Mouse (Mus musculus) heart, embryonic 10.5 days (tissue): ENCODE measurements around the gene Fam189b. TPM values are rescaled to one million over a fixed set of nuclear protein-coding genes. Genes with fewer than 3 reads are reported as not detected.
A peak's percentile ranks its signal among the peaks of the same experiment; 100 is the strongest.

Experiments used
- microRNA counts: library from miRNA; unstranded; fragments of <30 nt; microRNA quantifications from one replicate; lab custom pipeline; 2017
- microRNA-seq: library from miRNA; unstranded; fragments of <30 nt; microRNA quantifications from one replicate; pipeline ENCODE4, GENCODE M21; 2017
- polyA plus RNA-seq: library from polyadenylated mRNA; unstranded; fragments of >200 nt; fragmentation: Nextera tagmentation; extraction: Ambion mirVana; gene quantifications from 2 replicates; pipeline ENCODE4 v1.2.1, GENCODE M21; 2016

Fam189b gene
- polyA plus RNA-seq, 1 experiment from 2014 or later: 21.0 TPM

MicroRNAs within 50 kb of the gene (microRNA counts, 519-probe panel; counts per million panel counts)
- microRNA mmu-miR-92b (lab: Ali Mortazavi, UCI): not detected

Small RNA genes within 50 kb of the gene (microRNA-seq; reads per million reads assigned to microRNA genes)
- gene Mir92b: 234 reads per million, percentile 61 among the genes with 10 or more reads in this experiment

Other genes starting within 250 kb of the Fam189b start
- gene Ash1l, start 232.5 kb upstream of the Fam189b start, polyA plus RNA-seq: 14.1 and 14.5 TPM in 2 replicates
- 148 and 158 TPM in 2 replicates for gene Dap3, start 232.0 kb upstream of the Fam189b start, polyA plus RNA-seq
- 10.1 and 11.6 TPM in 2 replicates for gene Rusc1, start 89.8 kb upstream of the Fam189b start, polyA plus RNA-seq
- not detected in 2 replicates for gene Gm43738, start 82.0 kb upstream of the Fam189b start, polyA plus RNA-seq
- 220 and 253 TPM in 2 replicates for gene Fdps, start 81.2 kb upstream of the Fam189b start, polyA plus RNA-seq
- gene Pklr, start 47.0 kb upstream of the Fam189b start, polyA plus RNA-seq: 12.4 and 14.7 TPM in 2 replicates
- gene Hcn3, start 22.9 kb upstream of the Fam189b start, polyA plus RNA-seq: 0.77 and 0.85 TPM in 2 replicates
- 18.4 and 32.2 TPM in 2 replicates for gene Clk2, start 18.3 kb upstream of the Fam189b start, polyA plus RNA-seq
- gene Scamp3, start 5.7 kb upstream of the Fam189b start, polyA plus RNA-seq: 104 and 115 TPM in 2 replicates
- 44.2 and 44.6 TPM in 2 replicates for gene Gba, start 19.8 kb downstream of the Fam189b start, polyA plus RNA-seq
- gene Thbs3, start 32.0 kb downstream of the Fam189b start, polyA plus RNA-seq: 18.1 and 20.0 TPM in 2 replicates
- gene Mtx1, start 43.9 kb downstream of the Fam189b start, polyA plus RNA-seq: 179 and 204 TPM in 2 replicates
- gene Muc1, start 45.9 kb downstream of the Fam189b start, polyA plus RNA-seq: 0.11 and 0.16 TPM in 2 replicates
- gene Krtcap2, start 62.8 kb downstream of the Fam189b start, polyA plus RNA-seq: 244 and 260 TPM in 2 replicates
- gene Trim46, start 63.2 kb downstream of the Fam189b start, polyA plus RNA-seq: 0.79 and 1.9 TPM in 2 replicates
- 76.7 and 86.0 TPM in 2 replicates for gene Dpm3, start 76.2 kb downstream of the Fam189b start, polyA plus RNA-seq
- gene Slc50a1, start 87.4 kb downstream of the Fam189b start, polyA plus RNA-seq: 39.9 and 42.4 TPM in 2 replicates
- 32.0 and 37.7 TPM in 2 replicates for gene Efna1, start 98.0 kb downstream of the Fam189b start, polyA plus RNA-seq
- 0.71 and 2.5 TPM in 2 replicates for gene Efna3, start 139.8 kb downstream of the Fam189b start, polyA plus RNA-seq
- gene Efna4, start 154.9 kb downstream of the Fam189b start, polyA plus RNA-seq: 10.6 and 19.3 TPM in 2 replicates
- 41.9 and 49.0 TPM in 2 replicates for gene Adam15, start 166.9 kb downstream of the Fam189b start, polyA plus RNA-seq
- 0.05 TPM in 1 of 2 replicates, not detected in the other for gene Dcst2, start 178.8 kb downstream of the Fam189b start, polyA plus RNA-seq
- 0.10 and 0.11 TPM in 2 replicates for gene Dcst1, start 182.1 kb downstream of the Fam189b start, polyA plus RNA-seq
- gene Zbtb7b, start 211.6 kb downstream of the Fam189b start, polyA plus RNA-seq: 1.4 and 1.9 TPM in 2 replicates
- gene Lenep, start 219.7 kb downstream of the Fam189b start, polyA plus RNA-seq: not detected in 2 replicates
- 30.7 and 40.3 TPM in 2 replicates for gene Flad1, start 228.7 kb downstream of the Fam189b start, polyA plus RNA-seq
- gene Cks1b, start 235.2 kb downstream of the Fam189b start, polyA plus RNA-seq: 465 and 589 TPM in 2 replicates
- gene Shc1, start 235.3 kb downstream of the Fam189b start, polyA plus RNA-seq: 72.2 and 79.5 TPM in 2 replicates
- 28.2 and 35.9 TPM in 2 replicates for gene Pygo2, start 247.1 kb downstream of the Fam189b start, polyA plus RNA-seq